Mouse (Mus musculus) forebrain, embryonic 11.5 days (tissue): ENCODE results near the gene Rcc2. TPM values are rescaled to one million over a fixed set of nuclear protein-coding genes. Genes with fewer than 3 reads are reported as not detected.

Experiments used
- ATAC-seq: fragments of 200-750 bp; cut with Nextera tagmentation; replicated peaks from 2 replicates; pipeline ENCODE4 v1.8.0; 2017; ENCODE audit warnings: moderate TSS enrichment; ENCODE audit not compliant: low FRiP score
- DNase-seq: peaks from one replicate; pipeline ENCODE4 v3.0.0-alpha.2; 2017; ENCODE audit warnings: low spot score
- H3K27ac ChIP-seq: fragments of 300-500 bp; sonication (generic); 2 replicates; pipeline ENCODE4 v1.5.1; 2014; ENCODE audit warnings: low read depth, low read length
- H3K27me3 ChIP-seq: fragments of 300-500 bp; sonication (generic); 2 replicates; pipeline ENCODE4 v1.6.1; 2014; ENCODE audit warnings: mild to moderate bottlenecking, low read length, mixed read lengths; ENCODE audit not compliant: control insufficient read depth, insufficient read depth
- H3K36me3 ChIP-seq: fragments of 300-500 bp; sonication (generic); 2 replicates; pipeline ENCODE4 v1.6.1; 2014; ENCODE audit warnings: mild to moderate bottlenecking, low read length, moderate library complexity, mixed read lengths; ENCODE audit not compliant: control insufficient read depth, insufficient read depth
- H3K4me1 ChIP-seq: fragments of 300-500 bp; sonication (generic); replicated peaks from 2 replicates; pipeline ENCODE4 v1.6.1; 2014; ENCODE audit warnings: low read length, mixed read lengths; ENCODE audit not compliant: control insufficient read depth, insufficient read depth
- H3K4me2 ChIP-seq: fragments of 300-500 bp; sonication (generic); 2 replicates; pipeline ENCODE4 v1.6.1; 2014; ENCODE audit warnings: low read depth, mild to moderate bottlenecking, low read length, moderate library complexity, mixed read lengths; ENCODE audit not compliant: severe bottlenecking
- H3K4me3 ChIP-seq: fragments of 300-500 bp; sonication (generic); 2 replicates; pipeline ENCODE4 v1.5.1; 2014; ENCODE audit warnings: low read depth, low read length
- H3K9ac ChIP-seq: fragments of 300-500 bp; sonication (generic); 2 replicates; pipeline ENCODE4 v1.6.1; 2014; ENCODE audit warnings: low read length
- H3K9me3 ChIP-seq: fragments of 300-500 bp; sonication (generic); 2 replicates; pipeline ENCODE4 v1.6.1; 2016; ENCODE audit warnings: low read length, mixed read lengths; ENCODE audit not compliant: control insufficient read depth
- WGBS: fragments of 180-500 bp; shearing (Covaris S2); extraction: QIAGEN DNeasy Blood & Tissue Kit; methylation state at CpG from one replicate; pipeline ENCODE4 v1.1.7; 2014; 5-methylcytosine and 5-hydroxymethylcytosine counted together
- polyA plus RNA-seq: library from polyadenylated mRNA; unstranded; fragments of >200 nt; fragmentation: Nextera tagmentation; extraction: Ambion mirVana; gene quantifications from 2 replicates; pipeline ENCODE4 v1.2.1, GENCODE M21; 2014

Gene Rcc2
- 91.6 and 100 TPM in 2 replicates for polyA plus RNA-seq

DNA sequence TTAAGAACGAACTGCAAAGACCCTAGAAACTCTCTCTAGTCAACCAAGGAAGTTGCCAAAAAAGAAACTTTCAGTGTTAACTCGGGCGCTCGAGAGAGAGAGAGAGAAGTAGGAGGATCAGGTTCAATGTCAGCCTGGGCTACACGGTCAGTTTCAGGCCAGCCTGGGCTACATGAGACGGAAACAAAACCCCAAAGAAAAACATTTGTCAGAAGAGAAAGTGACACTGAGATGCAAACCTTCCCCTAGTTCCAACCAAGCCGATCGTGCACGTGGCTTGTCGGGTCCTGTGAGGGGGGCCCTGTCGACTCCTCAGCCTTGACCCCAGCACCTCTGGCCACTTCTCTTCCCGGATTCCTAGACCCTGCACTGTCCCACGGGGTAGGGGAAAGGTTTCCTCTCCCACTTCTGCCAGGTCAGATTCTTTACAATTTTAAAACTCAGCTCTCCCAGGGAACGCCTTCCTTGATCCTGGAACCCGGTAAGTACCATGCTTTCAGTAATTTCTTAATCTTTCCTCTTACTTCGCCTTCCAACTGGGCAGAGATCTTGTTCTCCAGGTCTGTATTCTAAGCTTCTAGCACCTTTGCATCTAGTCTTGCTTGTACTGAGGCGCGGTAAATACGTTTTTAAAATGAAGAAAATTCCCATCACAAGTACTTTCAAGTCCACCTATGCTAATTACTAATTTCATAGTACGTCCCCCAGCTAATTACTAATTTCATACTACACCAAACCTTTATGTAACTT, at the start of gene Rcc2:
Gene Rcc2, plus strand, starts transcription at position 273 of the 750 bp plus-strand sequence.
- Histone ChIP-seq H3K27ac (peak within 1 kb of the TSS; percentile 100), H3K36me3 (no peaks in the 10 kb centered on the region; the same call in 1 of the 2 replicates), H3K9ac (peak within 1 kb of the TSS; percentile 98), H3K4me1 (peaks cover 25% of the 10 kb centered on the region), H3K4me3 (peak within 1 kb of the TSS; percentile 99), H3K4me2 (peak within 1 kb of the TSS; percentile 89), H3K9me3 (no peaks in the 10 kb centered on the region), H3K27me3 (peaks cover 12% of the 10 kb centered on the region)
- DNase-seq (no peak), ATAC-seq (no peak)
- WGBS = 5% methylated on average over 20 of the region's 20 CpGs

DNA sequence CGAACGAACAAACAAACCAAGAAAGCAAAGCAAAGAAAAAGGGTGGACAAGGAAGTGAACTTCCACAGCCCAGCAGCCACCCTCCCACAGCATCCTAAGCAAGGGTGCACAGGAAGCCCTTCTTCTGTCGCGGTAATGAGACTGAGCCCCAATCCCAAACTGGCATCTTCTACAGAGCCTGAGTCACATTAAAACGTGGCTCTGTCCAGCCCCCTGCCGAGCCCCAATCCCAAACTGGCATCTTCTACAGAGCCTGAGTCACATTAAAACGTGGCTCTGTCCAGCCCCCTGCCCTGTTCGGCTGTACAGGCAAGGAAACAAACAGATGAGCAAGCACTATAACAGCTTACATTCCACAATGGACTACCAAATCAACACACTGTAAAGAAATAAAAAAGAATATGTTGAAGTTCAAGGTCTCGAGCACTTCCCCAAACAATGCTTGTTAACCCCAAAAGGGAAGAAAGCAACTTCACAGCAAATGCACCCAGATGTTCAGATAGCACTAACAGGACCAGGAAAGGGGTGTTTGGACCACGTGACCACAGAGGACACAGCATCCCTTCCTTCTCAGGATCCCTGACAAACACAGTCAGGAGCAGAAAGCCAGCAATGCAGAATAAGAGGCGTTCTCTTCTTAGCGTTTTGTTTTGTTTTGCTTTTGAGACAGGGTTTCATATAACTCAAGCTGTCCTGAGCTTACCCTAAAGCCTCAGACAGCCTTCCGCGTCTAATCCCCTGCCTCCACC, 46.3 kb upstream of the Rcc2 start:
- DNase-seq = no peak
- Histone ChIP-seq H3K27me3 (no peaks in the 10 kb centered on the region), H3K4me1 (peaks cover 24% of the 10 kb centered on the region), H3K9me3 (no peaks in the 10 kb centered on the region), H3K9ac (no peak overlapping the region), H3K4me2 (no peak overlapping the region), H3K36me3 (no peaks in the 10 kb centered on the region), H3K4me3 (no peak overlapping the region), H3K27ac (no peak overlapping the region)
- 54% methylated on average over 14 of the region's 14 CpGs for WGBS
- ATAC-seq = no peak

DNA sequence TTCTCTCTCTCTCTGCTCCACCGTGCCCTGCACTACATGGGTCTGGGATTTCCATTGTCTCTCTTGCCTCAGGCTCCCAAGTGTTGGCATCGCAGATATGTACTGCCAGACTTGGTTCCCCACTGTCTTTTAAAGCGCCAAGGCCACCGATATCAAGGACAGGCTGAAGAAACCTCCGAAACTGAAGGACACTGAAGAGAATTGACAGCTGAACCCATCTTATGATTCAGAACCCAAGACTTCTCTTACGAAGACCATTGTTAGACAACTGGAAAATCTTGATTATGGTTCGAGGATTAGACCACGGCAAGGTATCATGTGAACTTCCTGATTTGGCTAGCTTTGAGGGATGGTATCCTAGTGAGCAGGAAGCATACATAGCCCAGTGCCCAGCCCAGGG, 45.5 kb upstream of the Rcc2 start:
- no peak overlapping the region for H3K9ac ChIP-seq
- no peaks in the 10 kb centered on the region for H3K36me3 ChIP-seq
- no peak overlapping the region for H3K4me3 ChIP-seq
- H3K4me1 ChIP-seq = peaks cover 18% of the 10 kb centered on the region
- ATAC-seq = no peak
- no peaks in the 10 kb centered on the region for H3K27me3 ChIP-seq
- H3K9me3 ChIP-seq = no peaks in the 10 kb centered on the region
- H3K4me2 ChIP-seq = no peak overlapping the region
- H3K27ac ChIP-seq = no peak overlapping the region
- no peak for DNase-seq
- 84% methylated on average over 8 of the region's 8 CpGs for WGBS

DNA sequence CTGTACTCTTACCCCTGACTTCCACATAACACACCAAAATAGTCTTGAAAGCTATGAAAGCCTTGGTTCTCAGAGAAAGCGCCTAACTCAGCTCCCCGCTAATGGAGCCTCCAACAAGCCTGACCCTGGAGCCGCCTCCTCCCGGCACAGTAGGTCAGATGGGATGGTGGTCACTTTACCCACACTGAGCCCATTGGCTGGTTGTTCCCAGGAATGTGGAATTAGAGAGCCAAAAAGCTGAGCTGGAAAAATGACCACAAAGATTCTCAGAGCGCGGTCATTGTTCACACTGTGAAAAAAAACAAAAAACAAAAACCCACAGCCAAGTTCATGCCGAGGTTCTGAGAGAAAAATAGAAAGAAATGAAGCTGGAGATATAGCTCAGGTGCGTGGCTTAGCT, 43.8 kb upstream of the Rcc2 start:
- DNase-seq (no peak), ATAC-seq (no peak)
- Histone ChIP-seq H3K4me2 (no peak overlapping the region), H3K27me3 (no peaks in the 10 kb centered on the region), H3K36me3 (no peaks in the 10 kb centered on the region), H3K27ac (no peak overlapping the region), H3K9ac (no peak overlapping the region), H3K4me3 (no peak overlapping the region), H3K9me3 (no peaks in the 10 kb centered on the region), H3K4me1 (peaks cover 18% of the 10 kb centered on the region)
- 64% methylated on average over 8 of the region's 8 CpGs for WGBS

DNA sequence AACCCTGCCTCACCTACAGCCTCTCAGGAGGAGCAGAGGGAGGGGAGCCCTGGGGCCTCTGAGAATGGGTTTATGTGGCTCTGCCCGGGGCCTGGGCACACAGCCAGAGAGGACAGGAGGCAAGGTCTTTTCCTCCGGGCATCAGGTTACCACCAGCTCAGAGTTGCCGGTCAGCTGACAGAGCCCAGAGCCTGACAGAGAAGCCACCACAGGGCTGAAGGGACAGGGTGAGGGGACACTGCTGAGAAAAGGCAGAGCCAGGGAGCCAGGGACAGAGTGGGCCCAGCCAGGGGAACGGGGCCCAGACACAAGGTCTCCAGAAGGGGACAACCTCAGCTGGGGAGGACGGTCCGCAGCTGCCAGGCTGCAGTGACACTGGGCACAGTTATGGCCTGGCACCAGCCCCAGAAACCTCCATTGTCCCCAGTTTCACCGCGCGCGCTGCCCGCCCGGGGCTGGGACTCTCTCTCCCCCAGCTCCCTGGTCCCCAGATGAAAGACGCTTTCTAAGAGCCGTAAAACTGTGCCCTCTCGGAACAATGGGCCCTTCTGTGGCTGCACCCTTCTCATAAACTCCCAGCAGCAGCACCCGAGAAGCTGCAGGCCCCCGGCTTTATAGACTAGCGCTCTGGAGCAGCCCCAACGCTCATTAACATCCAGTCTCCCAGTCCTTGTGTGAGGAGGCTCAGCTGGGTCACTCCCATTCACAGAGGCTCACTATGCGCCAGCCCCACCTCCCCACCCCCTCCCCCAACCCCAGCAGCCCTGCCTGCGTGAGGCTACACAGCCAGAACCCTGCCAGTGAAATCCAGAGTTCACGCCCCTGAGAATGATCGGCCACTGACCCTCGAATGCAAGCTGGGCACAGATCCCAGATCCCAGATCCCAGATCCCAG, 42.4 kb upstream of the Rcc2 start:
- Histone ChIP-seq H3K4me3 (no peak overlapping the region), H3K27ac (peak overlapping the region; percentile 97), H3K4me1 (peaks cover 27% of the 10 kb centered on the region), H3K9ac (peak overlapping the region; percentile 59), H3K9me3 (no peaks in the 10 kb centered on the region), H3K27me3 (no peaks in the 10 kb centered on the region), H3K4me2 (peak overlapping the region; percentile 47), H3K36me3 (no peaks in the 10 kb centered on the region)
- 3% methylated on average over 24 of the region's 24 CpGs for WGBS
- DNase-seq (peak; percentile 85), ATAC-seq (peak; percentile 88)

DNA sequence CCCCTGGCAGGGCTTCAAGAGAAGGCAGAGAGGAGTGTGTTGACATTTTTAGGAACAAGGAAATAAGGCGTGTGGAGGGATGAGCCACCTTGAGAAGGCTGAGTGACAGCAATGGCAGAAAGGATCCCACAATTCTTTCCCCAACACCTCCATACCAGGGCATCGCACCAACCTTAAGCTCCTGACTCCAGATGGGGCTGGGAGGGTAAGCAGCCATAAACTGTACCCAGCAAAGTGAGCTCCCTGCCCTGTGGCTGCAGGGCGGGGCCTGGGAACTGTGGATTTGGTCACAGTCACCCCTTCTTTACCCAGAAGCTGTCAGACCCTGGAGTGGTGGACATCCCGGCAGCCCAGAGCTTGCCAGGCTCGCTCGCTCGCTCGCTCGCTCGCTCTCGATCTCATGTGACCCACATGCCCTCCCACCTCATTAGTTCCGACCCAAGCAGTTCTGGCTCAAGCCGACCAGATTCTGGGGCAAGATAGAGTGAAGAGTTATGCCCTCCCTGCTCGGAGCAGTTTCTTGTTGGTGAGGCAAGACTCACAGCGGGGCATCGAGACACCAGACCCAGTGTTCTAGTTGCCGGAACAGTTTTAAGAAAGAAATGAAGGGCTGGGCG, 38.8 kb upstream of the Rcc2 start:
- Histone ChIP-seq H3K27me3 (no peaks in the 10 kb centered on the region), H3K36me3 (no peaks in the 10 kb centered on the region), H3K9me3 (no peaks in the 10 kb centered on the region), H3K4me2 (no peak overlapping the region), H3K4me1 (peaks cover 25% of the 10 kb centered on the region), H3K4me3 (no peak overlapping the region), H3K9ac (no peak overlapping the region), H3K27ac (no peak overlapping the region)
- DNase-seq (no peak), ATAC-seq (no peak)
- 80% methylated on average over 18 of the region's 18 CpGs for WGBS

DNA sequence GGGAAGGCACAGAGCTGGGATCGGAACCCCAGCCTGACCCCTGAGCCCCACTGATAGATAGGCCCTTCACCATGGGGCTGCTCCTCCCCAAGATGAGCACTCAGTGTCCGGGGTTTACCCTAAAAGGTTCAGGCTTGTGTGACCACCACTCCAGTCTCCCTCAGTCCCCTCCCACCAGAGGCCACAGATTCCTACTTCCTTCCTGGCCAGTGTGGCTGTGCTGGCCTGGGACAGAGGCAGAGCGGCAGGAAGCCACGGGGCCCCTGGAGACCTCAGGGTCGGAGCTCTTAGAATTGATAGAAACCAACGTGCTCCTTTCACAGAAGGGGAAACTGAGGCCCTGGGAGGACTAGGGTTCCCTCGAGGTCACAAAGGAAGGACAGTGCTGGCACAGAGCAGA, 37.9 kb upstream of the Rcc2 start:
- H3K27ac ChIP-seq = no peak overlapping the region
- ATAC-seq (no peak), DNase-seq (no peak)

More for the DNA sequence above, 37.9 kb upstream of the Rcc2 start:
- WGBS = 46% methylated on average over 7 of the region's 7 CpGs
- Histone ChIP-seq H3K4me1 (peaks cover 24% of the 10 kb centered on the region), H3K9me3 (no peaks in the 10 kb centered on the region), H3K36me3 (no peaks in the 10 kb centered on the region), H3K4me2 (no peak overlapping the region), H3K4me3 (no peak overlapping the region), H3K27me3 (no peaks in the 10 kb centered on the region), H3K9ac (no peak overlapping the region)
